Mouse (Mus musculus): Measurements from ENCODE around the gene Sgms2.
"Not testable (repeated sequence)": the region's sequence is repeated elsewhere in the genome, so short reads cannot be mapped to it uniquely, and the experiment has no call there.

The Sgms2 gene

GRCm38 (mm10) chr3:131357643-131358042, 133.6 kb downstream of the Sgms2 start:
- DNase-seq (ENCODE audit: low spot score in 2 of 2), result no peak

- DNase-seq (ENCODE audit: low spot score in 2 of 2), result no peak
Observed at GRCm38 (mm10) chr3:131356026-131356425, 135.2 kb downstream of the Sgms2 start.

- no peak for DNase-seq (ENCODE audit: low spot score in 2 of 2)
Observed at GRCm38 (mm10) chr3:131350539-131350938, 140.7 kb downstream of the Sgms2 start.

- no peak for DNase-seq (ENCODE audit: low spot score in 2 of 2)
Observed at GRCm38 (mm10) chr3:131349013-131349412, 142.2 kb downstream of the Sgms2 start.

GRCm38 (mm10) chr3:131348579-131348950, 142.6 kb downstream of the Sgms2 start:
- DNase-seq (ENCODE audit: low spot score in 2 of 2), result no peak

GRCm38 (mm10) chr3:131347831-131348578, 143.2 kb downstream of the Sgms2 start:
- no peak for DNase-seq (ENCODE audit: low spot score in 2 of 2)

GRCm38 (mm10) chr3:131345903-131346302, 145.3 kb downstream of the Sgms2 start:
- DNase-seq (ENCODE audit: low spot score in 2 of 2), result no peak

GRCm38 (mm10) chr3:131343311-131343710, 147.9 kb downstream of the Sgms2 start:
- no peak for DNase-seq (ENCODE audit: low spot score in 2 of 2)

- no peak for DNase-seq (ENCODE audit: low spot score in 2 of 2)
Observed at GRCm38 (mm10) chr3:131340885-131341284, 150.3 kb downstream of the Sgms2 start.

GRCm38 (mm10) chr3:131339280-131339679, 151.9 kb downstream of the Sgms2 start:
- no peak for DNase-seq (ENCODE audit: low spot score in 2 of 2)

GRCm38 (mm10) chr3:131337749-131338148, 153.5 kb downstream of the Sgms2 start:
- DNase-seq (ENCODE audit: low spot score in 2 of 2), result not testable (repeated sequence)

GRCm38 (mm10) chr3:131336629-131337028, 154.6 kb downstream of the Sgms2 start:
- no peak for DNase-seq (ENCODE audit: low spot score in 2 of 2)

GRCm38 (mm10) chr3:131335117-131335547, 156.1 kb downstream of the Sgms2 start:
- peak in 1 of 2 experiments; percentile 11 for DNase-seq (ENCODE audit: low spot score in 2 of 2)

GRCm38 (mm10) chr3:131327189-131327588, 164.0 kb downstream of the Sgms2 start:
- no peak for DNase-seq (ENCODE audit: low spot score in 2 of 2)

GRCm38 (mm10) chr3:131326637-131327036, 164.6 kb downstream of the Sgms2 start:
- no peak for DNase-seq (ENCODE audit: low spot score in 2 of 2)

GRCm38 (mm10) chr3:131322081-131322815, 169.0 kb downstream of the Sgms2 start:
- no peak for DNase-seq (ENCODE audit: low spot score in 2 of 2)

- DNase-seq (ENCODE audit: low spot score in 2 of 2), result peak; percentile 45 to 68
Observed at GRCm38 (mm10) chr3:131320184-131320583, 171.0 kb downstream of the Sgms2 start.

GRCm38 (mm10) chr3:131318211-131318610, 173.0 kb downstream of the Sgms2 start:
- DNase-seq (ENCODE audit: low spot score in 2 of 2), result no peak

GRCm38 (mm10) chr3:131317126-131317525, 174.1 kb downstream of the Sgms2 start:
- no peak for DNase-seq (ENCODE audit: low spot score in 2 of 2)

- DNase-seq (ENCODE audit: low spot score in 2 of 2), result no peak
Observed at GRCm38 (mm10) chr3:131315957-131316510, 175.2 kb downstream of the Sgms2 start.

- no peak for DNase-seq (ENCODE audit: low spot score in 2 of 2)
Observed at GRCm38 (mm10) chr3:131312340-131312739, 178.9 kb downstream of the Sgms2 start.

- DNase-seq (ENCODE audit: low spot score in 2 of 2), result no peak
Observed at GRCm38 (mm10) chr3:131310572-131310971, 180.6 kb downstream of the Sgms2 start.

GRCm38 (mm10) chr3:131307811-131308210, 183.4 kb downstream of the Sgms2 start:
- DNase-seq (ENCODE audit: low spot score in 2 of 2), result no peak
